Mouse (Mus musculus) kidney, adult 18-20 months (tissue): Measurements from ENCODE around the gene Esm1.
"Not testable (repeated sequence)": the region's sequence is repeated elsewhere in the genome, so short reads cannot be mapped to it uniquely, and the experiment has no call there.

Experiments used
- DNase-seq: peaks from one replicate; pipeline ENCODE4 v3.0.0; 2021

Gene Esm1

DNA sequence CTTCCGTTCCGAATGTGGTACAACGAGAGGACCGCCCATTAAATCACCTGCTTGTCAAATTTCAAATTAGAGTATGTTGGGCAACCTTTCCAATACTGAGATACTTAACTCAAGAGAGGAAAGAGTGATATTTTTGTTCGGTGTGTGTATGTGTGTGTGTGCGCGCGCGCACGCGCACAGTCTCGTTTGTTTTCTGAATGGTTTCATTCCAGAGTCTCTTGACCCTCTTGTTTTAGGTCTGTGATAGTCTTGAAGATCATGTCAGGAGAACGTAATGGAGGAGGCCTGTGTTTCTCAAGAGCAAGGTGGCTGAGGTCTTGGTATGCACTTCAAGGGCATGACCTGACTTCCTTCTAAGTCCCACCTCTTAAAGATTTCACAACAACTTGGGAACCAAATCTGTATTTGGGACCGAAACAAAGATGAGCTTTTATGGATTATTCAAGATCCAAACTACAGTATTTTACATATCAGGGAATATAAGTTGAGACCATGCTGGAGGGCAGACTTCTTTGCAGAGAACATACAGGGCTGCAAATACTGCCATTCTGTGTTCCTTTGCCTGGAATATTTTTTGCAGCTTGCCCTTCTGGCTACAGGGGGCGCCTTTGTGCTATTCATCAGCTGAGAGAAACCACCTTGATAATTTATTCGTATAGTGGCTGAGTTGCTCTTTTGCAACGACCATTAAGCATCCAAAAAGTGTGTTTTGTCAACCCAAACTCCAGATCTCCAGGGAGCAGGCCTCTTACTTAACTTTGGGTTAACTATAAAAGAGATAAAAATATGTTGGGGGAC, 18.4 kb downstream of the Esm1 start:
- no peak for DNase-seq

DNA sequence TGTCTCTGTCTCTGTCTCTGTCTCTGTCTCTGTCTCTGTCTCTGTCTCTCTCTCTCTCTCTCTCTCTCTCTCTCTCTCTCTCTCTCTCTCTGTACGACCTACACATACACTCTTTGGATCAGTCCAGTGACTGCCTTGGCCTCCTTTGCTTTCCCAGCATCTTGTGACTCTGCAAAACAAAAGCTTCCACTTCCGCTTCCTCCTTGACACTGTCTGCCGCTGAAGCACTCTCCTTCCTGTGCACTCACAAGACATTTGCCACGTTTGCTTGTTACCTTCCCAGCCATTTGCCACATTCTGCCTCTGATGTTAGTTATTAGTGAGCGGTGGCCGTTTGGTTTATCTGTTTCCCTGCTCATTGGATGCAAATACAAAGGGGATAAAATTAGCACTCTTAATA, 32.7 kb downstream of the Esm1 start:
- no peak for DNase-seq

DNA sequence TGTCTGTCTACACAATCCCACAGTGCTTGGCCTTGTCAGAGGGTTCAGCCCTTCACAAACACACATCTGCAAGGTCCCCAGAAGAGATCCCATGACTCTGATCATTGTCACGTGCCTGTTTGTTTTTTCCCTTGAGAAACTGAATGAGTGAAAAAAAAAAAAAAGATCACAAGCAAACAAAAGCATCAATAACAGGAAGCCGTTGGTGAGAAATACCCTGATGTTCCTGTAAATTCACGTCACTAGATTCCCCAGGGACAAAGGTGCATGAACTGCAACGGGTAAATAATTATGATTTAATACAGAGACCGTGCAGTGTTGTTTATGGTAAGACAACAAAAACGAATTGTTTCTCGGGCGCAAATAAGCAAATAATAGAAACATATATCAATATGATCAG, 35.6 kb downstream of the Esm1 start:
- no peak for DNase-seq

DNA sequence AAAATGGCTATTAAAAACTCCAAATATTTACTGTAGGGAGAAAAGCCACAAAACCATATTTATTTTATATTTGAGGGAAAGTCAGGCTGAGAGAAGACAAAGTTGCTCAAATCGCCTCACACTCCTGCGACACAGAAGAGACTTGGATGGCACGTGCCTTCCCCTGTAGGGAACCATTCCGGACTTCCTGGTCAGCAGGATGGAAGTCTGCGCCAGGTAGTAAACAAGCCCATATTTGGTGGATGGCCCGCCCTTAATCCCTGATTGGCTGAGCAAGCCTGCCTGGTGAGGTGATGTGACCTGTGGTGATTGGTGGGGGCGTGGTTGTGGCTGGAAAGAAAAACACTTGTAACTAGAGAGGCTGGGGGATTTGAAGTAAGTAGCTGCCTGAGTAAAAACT, 43.1 kb downstream of the Esm1 start:
- not testable (repeated sequence) for DNase-seq

DNA sequence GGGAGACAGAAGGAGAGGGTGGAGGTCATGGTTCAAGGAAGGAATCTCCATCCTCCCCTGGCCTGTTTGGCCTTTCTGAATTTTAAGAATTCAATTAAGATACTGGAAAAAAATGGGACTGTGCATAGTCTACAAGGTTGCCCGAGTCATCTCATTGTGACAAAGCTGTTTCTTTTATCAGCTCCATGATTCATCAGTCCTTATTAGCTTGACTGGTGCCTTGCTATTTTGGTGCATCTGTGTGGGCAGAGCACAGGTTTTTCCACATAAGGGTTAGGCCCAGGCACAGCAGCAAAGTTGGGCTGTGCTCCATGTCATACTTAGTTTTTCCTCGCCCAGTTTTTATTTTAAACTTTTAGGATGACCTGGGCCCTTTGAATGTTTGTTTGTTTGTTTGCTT, 47.3 kb downstream of the Esm1 start:
- DNase-seq = no peak

DNA sequence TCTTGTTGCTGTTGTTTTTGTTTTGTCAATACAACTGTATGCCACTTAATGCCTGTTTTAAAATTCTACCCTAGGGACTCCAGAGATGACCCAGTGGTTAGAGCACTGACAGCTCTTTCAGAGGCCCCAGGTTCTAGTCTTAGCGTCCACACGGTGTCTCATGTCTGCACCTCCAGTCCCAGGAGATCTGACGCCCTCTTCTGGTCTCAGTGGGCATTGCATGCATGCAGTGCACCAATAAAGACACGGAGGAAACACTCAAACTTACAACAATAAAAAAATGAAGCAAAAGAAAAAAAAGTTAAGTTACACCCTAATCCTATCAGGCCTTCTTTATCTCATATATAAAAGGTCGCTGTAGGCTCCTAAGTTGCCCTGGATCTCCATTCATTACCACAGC, 47.7 kb downstream of the Esm1 start:
- DNase-seq = no peak

DNA sequence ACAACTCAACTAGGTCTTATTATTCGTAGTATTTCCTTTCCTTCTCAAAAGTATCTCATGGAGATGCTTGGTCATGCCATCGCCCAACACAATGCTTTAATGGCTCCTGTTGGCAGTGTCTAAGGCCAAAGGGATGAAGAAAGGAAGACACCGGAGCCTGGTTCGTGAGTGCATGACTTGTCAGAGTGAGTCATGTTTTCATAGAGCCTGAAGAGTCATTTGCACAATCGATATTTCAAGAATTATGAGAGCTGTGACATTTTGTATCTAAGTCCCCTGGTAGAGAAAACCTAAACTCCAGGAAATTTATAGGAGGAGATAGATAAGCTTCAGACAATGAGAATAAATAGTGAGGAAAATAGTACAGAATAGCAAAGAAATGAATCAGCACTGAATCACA, 49.8 kb downstream of the Esm1 start:
- no peak for DNase-seq

DNA sequence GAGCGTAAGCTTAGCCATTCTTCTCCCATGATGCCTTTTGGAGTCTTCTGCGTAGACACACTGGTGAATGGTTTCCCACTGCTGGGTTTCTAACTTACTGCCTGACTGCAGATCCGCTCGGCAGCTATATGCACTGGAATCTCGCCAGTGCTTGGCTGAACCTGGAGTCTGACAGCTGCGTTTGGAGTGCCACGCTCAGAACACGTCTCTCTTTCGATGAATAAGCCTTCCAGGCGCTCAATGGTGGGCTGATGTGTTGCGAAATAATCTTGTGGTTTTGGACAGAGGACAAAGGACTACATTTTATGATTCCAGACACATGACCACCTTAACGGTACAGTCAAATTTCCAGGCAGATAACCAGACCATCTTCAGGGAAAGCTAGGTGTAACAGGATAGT, 53.4 kb downstream of the Esm1 start:
- no peak for DNase-seq

DNA sequence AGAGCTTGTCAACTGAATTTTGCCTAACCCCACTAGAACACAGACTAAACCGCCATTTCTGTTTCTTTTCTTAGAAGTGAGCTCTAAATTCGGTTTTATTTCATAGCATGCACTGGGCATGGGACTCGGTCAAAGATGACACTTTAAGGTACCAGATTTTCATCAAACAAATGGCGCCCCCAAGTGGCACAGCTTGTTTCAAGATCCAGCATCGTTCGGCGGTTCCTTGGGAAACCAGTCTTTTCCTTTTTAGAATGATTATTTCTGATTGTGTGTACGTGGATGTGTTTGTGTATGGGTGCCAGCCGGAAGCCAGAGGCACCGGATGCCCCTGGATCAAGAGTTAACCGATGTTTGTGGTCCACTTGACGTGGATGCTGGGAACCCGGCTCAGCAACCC, 55.8 kb downstream of the Esm1 start:
- DNase-seq = peak; percentile 56

DNA sequence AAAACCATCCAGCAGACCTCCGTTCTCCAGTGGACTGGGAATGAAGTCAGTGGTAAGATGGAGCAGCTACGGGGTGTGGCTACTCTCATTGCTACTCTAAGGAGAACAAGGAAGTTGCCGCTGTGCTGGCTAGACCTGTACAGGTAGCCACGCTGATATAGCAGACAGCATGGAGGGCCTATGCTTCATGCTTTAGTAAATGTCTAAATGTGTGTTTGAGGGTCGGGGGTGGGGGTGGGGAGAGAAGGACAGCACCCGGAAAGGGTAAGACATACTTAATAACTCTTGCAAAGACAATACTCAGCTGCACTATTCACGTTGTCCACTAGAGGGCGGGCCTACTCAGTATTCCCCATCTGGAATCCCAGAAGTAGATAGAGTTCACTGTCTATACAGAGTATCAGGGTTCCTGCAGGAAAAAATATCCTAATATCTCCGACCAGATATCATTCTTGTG, 57.1 kb downstream of the Esm1 start:
- peak; percentile 79 for DNase-seq

DNA sequence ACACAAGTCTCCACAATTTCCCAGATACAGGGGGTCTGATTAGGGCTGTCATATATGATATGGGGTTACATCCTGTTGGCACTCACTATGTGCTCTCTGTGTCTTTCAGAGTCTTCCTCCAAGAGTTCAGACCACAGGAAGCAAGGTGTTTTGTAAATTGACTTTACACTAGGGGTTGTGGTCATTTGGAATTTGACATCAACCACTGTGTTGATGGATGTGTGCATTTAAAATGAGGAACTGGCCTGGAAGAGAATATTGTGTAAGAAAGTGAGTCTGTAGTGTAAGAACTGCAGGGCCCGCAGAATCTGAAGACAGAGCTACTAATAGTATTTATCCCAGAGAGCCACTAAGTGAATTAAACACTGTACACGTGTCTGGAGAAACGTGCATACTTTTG, 57.7 kb downstream of the Esm1 start:
- no peak for DNase-seq
